Mouse (Mus musculus): ENCODE measurements around the gene Fn3k.
A peak's percentile ranks its signal among the peaks of the same experiment; 100 is the strongest.

The Fn3k gene

GRCm38 (mm10) chr11:121451753-121452635 is 17.3 kb downstream of the Fn3k start, which contains the start of gene Tbcd:
Gene Tbcd (plus strand): TSS chr11:121451949.
- peak; percentile 86 to 92 for DNase-seq

DNA sequence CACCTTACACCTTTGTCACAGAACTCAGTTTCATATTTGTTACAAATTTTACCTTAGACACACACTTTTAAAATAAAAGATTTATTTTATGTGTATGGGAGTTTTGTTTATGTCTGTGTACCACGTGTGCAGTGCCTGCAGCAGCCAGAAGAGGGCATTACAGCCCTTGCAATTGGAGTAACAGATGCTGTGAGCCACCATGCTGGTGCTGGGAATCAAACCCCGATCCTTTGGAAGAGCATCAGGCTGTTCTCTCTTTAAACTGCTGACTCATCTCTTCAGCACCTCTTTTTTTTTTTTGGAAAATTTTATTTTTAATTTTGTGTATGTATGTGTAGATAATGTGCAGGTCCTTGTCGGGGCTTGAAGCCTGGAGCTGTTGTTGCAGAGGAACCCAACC is 23.2 kb downstream of the Fn3k start:
- DNase-seq: no peak

DNA sequence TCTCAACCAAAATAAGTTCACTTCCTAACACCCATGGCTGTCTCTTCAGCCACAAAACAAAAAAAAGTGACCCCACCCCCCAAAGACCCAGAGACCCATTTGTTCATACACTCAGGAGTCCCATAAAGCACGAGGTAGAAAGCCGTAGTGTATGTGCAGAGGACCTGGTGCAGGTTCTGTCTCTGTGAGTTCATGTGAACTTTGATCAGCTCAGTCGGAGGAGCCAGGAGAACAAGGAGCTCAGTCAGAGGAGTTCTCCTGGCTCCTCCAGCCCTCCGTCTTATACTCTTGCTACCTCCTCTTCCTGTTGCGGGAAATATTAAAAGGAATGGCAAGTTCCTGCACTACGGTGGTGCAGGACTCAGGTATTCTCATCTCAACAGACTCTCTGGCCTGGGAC is 32.7 kb downstream of the Fn3k start:
- no peak for DNase-seq

- DNase-seq: no peak
Measured at GRCm38 (mm10) chr11:121474831-121475230, 40.1 kb downstream of the Fn3k start.

GRCm38 (mm10) chr11:121475699-121476415 is 41.1 kb downstream of the Fn3k start:
- peak; percentile 21 to 31 for DNase-seq

DNA sequence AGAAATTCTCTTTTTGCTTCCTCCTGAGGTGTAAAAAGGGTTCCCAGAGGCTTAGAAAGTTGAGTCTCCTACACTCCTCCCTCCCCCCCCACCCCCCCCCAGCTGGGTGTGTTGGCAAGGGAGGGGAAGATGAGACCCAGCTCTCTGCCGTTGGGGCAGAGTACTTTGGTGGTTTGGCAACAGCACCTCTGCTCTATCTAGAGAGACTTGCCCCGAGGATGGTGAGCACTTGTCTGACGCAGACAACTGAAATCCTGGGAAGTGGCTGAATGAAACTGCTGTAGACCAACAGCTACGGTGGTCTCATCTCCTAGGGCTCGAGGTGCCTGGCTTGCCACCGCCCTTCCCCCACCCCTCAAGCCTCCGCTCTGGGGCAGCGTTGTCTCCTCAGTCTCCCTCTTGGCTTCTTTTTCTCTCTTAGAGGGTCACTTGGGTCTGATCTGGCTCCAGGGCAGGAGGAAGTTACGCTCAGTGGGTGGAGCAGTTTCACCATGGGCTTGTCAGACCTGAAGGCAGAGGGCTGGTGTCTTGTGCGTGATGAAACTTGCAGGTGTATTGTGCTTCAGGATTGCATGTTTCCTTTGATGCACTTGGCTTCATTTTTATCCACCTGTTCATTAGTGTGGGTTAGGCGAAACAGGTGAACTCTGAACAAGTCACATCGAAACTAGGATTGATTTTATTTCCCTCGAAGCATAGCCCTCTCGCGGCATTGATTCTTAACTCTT is 44.9 kb downstream of the Fn3k start:
- no peak for DNase-seq

- no peak for DNase-seq
Measured at GRCm38 (mm10) chr11:121481129-121481528, 46.4 kb downstream of the Fn3k start.

- DNase-seq: no peak
Measured at GRCm38 (mm10) chr11:121485882-121486281, 51.2 kb downstream of the Fn3k start.

GRCm38 (mm10) chr11:121490651-121491050 is 55.9 kb downstream of the Fn3k start:
- DNase-seq: no peak
